Mouse (Mus musculus): ENCODE data around the gene Zcrb1.
"Not testable (repeated sequence)": the region's sequence is repeated elsewhere in the genome, so short reads cannot be mapped to it uniquely, and the experiment has no call there.

Zcrb1 gene

DNA sequence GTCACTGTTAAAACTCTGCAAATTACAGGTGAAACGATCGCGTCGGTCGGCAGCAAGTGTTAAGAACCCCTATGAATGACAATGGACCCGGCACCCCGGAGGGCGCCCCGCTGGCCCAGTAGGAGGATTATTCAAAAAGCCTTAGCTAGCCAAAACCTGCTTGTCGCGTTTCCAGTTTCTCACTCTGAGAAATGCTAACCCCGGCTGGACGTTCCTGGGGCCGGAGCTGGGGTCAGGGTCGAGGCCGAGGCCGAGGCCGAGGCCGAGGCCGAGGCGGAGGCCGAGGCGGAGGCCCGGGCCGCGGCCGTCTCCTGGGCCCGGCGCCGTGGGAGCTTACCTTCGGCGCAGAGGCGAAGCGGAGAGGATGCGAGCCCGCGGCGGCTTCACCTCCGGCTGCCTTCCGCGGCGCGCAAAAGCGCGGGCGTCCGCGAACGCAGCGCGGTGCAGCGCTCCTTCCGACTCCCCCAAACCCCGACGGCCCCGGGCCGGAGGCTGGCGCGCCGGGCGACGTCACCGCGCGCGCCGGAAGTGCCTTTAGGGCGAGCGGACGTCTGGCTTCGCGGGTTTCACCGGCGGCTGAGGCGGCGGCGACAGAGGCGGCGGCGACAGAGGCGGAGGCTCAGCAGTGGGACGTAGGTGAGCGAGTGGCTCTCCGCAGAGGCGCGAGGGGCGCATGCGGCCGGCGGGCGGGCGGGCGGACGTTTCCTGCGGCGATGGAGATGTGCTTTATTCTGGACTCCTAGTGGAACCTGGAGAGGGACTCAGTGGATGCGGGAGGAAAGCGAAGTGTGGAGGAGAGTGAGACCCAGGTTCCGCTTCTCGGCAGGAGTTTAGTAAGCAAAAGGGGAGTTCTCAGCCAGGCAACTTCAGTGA, at the start of gene Zcrb1, which contains the start of gene Pphln1:
Gene Zcrb1, minus strand, starts transcription at position 509 of the 873 bp plus-strand sequence.
Gene Pphln1, plus strand, starts transcription at position 525 of the 873 bp plus-strand sequence.
- DNase-seq = peak; percentile 85 to 90

- DNase-seq = no peak
Measured at GRCm38 (mm10) chr15:93443676-93444075, 45.5 kb upstream of the Zcrb1 start.

DNA sequence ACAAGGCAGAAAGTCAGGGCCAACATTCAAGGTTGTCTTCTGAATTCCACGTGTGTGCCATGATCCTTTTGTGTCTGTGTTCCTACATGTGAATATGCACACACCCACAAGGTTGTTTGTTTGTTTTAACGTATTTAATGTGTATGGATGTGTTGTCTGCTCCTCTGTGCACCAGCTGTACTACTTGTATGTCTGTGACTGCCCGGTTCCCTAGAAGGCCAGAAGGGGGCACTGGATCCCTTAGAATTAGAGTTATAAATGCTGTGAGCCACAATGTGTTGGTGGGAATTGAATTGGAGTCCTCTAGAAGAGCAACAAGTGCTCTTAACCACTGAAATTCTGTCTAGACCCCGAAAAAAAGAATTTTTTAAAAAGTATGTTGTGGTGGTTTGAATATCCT, 44.1 kb upstream of the Zcrb1 start:
- DNase-seq = no peak

DNA sequence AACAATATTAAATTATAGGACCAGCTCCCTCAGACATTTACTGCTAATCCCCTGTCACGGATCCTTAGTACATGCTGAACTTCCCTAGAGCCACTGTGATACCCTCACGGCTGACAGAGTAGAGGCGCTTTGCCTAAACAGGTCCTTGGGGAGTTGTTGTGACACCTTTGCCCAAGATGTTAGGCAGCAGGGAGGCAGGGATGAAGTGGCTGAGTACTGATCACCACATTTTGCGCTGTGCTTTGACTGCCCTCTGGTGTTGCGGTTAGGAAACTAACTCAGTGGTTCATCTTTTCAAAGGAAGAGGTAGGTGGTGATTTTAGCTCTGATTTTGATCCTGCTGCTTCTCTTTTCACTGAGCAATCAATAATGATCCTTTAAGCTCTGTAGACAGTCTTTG, 40.5 kb upstream of the Zcrb1 start:
- DNase-seq = peak; percentile 77 to 80

DNA sequence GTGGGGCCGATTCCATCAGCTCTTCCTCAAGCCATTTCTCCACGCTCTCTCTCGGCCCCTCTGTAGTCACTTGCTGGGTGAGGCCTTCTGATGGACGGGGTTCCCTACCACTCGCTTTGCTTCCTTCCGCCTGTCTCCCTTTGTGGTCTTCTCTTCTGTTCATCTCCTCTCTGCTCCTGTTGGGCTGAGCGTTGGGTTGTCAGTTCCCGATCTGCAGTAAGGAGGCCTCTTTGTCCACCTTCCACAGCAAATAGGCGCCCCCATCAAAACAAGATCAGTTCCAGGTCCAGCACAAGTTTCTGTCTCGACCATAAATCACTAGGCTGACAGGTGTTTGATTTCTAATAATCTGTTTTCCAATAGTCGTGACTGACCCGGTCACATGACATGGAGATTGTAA, 37.9 kb upstream of the Zcrb1 start:
- DNase-seq = no peak

DNA sequence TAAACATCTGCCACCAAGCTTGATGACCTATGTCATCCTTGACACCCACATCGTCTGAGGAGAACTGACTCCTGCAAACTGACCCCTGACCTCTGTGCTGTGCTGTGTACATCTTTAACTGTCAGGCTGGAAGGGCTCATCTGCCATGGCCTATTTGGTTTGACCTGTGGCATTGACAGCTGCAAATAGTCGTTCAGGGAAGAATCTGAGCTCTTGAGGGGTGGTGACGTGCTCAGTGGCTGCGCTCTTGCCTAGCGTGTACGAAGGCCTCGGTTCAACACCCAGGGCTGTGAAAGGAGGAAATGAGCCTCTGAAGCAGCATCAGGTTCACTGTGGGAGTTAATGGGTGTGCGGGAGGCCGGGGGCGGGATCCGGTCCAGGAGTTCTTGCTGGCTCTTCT, 35.7 kb upstream of the Zcrb1 start:
- no peak for DNase-seq

GRCm38 (mm10) chr15:93422537-93422936, 24.4 kb upstream of the Zcrb1 start:
- no peak for DNase-seq

GRCm38 (mm10) chr15:93420596-93420995, 22.5 kb upstream of the Zcrb1 start:
- peak; percentile 15 to 17 for DNase-seq

DNA sequence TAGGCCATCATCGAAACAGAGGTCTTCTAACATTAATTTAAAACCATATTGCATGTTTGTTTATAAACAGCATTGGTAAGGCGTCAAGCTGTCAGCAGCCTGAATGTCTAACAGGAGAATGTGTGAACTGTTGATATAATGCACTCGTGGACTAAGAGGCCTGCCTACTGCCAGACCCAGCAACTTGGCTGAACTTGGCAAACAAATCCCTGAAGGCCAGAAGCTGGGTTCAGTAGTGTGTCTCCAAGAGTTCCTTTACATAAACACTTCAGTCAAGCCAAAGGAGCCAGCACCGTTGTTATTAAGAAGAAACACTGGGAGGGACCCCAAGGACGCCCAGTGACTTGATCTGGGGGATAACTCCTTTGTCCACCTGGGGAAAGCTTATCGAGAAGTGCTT, 18.2 kb upstream of the Zcrb1 start:
- DNase-seq = no peak

GRCm38 (mm10) chr15:93414456-93414855, 16.3 kb upstream of the Zcrb1 start:
- no peak for DNase-seq

GRCm38 (mm10) chr15:93412445-93412844, 14.3 kb upstream of the Zcrb1 start:
- no peak for DNase-seq

DNA sequence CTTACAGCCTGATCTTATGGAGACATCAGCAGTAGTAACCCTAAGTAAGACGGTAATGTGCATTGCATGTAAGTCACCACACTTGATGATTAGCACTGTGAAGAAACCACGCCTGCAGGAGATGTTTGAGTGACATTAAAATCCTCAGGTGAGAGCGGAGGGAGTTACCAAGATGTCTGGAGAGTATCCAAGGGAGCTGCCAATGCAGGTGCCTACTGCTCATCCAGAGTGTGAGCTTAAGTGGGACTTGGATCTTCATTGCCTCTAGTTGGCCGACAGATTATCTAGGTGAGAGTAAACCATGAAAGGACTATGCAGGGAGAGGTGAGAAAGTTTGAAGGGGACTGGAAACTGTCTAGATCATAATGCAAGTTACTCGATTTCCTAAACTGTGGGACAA, 8.4 kb upstream of the Zcrb1 start:
- DNase-seq = no peak

GRCm38 (mm10) chr15:93405446-93405986, 7.4 kb upstream of the Zcrb1 start:
- DNase-seq = no peak

DNA sequence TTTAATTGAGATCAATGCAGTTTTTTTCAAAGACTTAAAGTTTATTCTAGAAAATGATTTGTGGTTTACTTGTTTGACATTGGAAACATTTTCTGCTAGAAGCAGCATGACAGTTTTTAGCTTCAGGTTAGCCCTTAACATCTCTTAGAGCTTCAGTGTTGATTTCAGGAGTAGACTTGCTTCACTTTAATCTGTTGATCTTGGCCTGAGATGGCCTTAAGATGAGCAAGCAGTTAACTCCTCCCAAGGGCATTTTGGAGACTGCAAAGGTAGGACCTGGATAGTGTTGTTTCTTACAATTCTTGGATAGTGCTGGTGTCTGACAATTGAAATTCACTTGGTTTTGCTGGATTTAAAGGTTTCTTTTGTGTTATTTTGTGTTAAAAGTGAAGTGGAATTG, 6.7 kb upstream of the Zcrb1 start:
- no peak for DNase-seq

- DNase-seq = no peak
Measured at GRCm38 (mm10) chr15:93402730-93403129, 4.6 kb upstream of the Zcrb1 start.

- DNase-seq = no peak
Measured at GRCm38 (mm10) chr15:93401446-93401845, 3.3 kb upstream of the Zcrb1 start.

- DNase-seq = peak; percentile 9 to 26
Measured at GRCm38 (mm10) chr15:93398699-93399540, 786 bp upstream of the Zcrb1 start.

DNA sequence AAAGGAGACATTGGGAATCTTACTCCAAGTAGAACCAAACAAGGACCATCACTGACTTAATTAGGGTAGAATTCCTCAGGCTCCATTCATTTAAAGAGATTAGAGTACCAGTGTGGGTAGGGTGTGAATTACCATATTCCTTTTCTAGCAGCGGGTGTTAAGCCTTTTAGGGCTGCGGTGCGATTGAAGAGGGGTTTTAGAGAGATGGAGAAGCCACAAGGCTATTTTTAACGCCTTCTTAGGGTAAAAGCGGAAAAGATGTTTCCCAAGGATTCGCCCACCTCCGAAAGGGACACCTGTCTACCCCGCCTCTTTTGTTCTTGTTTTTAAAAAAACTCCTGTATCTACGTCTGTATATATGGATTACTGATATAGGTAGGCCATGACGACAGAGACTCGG, 865 bp downstream of the Zcrb1 start:
- no peak for DNase-seq

DNA sequence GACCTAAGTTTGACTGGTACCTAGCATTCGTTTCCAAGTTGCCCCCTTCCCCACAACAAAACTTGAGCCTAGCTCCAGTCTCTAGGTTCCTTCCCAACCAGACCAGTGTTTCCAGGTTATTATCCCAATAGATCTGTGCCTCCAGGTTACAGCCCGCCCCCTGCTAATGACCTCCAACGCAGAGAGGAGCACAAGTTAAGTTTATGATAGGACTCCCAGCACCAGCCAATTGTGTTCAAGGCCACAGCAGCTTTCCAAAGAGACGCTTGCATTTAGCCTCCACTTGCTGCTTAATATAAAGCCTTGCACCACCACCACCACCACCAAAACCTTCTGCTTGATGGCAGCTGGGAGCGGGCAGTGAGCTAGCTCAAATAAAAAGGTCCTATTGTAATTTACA, 16.8 kb downstream of the Zcrb1 start:
- no peak for DNase-seq

- DNase-seq = no peak
Measured at GRCm38 (mm10) chr15:93379177-93379576, 19.0 kb downstream of the Zcrb1 start.

DNA sequence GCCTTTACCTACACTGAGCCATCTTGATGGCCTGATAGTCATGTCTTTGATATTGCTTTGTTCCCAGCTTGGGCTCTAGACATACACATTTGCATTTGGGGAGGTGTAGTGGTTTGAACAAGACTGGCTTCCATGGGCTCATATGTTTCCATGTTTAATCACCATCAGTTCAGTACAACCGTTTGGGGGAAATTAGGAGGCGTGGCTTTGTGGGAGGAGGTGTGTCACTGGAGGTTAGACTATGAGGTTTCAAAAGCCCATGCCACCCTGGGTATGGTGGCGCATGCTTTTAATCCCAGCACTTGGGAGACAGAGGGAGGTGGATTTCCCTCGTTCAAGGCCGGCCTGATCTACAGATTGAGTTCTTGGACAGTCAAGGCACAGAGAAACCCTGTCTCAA, 22.4 kb downstream of the Zcrb1 start:
- no peak for DNase-seq

- not testable (repeated sequence) for DNase-seq
Measured at GRCm38 (mm10) chr15:93372525-93373119, 25.5 kb downstream of the Zcrb1 start.

DNA sequence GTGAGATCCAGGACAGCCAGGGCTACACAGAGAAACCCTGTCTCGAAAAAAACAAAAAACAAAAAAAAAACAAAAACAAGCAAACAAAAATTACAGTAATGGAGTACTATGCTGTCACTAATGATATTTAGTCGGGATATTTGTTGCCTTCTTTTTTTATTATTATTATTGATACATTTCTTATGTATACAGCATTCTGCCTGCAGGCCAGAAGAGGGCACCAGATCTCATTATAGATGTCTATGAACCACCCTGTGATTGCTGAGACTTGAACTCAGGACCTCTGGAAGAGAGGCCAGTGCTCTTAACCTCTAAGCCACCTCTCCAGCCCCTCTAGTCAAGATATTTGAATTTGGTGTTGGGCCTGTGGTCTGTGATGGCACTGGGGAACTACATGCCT, 26.3 kb downstream of the Zcrb1 start:
- DNase-seq = no peak
